Mouse (Mus musculus) thymus, postnatal 25 days (tissue): ENCODE measurements around the gene Ate1.
"Not testable (repeated sequence)": the region's sequence is repeated elsewhere in the genome, so short reads cannot be mapped to it uniquely, and the experiment has no call there.

Experiments
- DNase-seq: peaks from one replicate; pipeline ENCODE4 v3.0.0; 2022

Ate1 gene

DNA sequence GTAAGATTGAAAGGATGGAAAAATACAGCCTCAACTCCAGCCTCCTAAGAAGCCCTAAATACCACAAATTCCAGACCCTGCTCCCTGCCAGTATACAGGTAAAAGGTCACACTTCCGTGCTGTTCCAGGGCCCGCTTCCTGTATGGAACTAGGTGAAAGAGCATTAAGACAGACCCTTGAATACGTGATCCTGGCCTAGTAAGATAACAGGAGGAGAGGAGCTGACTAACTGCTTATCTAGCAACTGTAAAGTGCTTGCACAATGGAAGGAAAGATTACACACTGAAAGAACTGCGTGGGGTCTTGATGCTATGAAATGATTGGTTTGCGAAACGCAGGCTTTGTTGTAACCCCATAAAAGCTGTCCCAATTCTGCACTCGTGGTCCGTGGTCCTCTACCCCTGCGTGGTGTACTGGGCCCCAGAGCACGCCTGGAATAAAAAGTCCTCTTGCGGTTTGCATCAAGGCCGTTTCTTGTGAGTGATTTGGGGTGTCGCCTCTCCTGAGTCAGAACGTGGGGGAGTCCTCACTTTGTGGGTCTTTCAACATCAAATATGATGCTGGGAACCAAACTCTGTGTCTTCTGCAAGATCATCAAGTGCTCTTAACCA, 748 bp upstream of the Ate1 start:
- no peak for DNase-seq

DNA sequence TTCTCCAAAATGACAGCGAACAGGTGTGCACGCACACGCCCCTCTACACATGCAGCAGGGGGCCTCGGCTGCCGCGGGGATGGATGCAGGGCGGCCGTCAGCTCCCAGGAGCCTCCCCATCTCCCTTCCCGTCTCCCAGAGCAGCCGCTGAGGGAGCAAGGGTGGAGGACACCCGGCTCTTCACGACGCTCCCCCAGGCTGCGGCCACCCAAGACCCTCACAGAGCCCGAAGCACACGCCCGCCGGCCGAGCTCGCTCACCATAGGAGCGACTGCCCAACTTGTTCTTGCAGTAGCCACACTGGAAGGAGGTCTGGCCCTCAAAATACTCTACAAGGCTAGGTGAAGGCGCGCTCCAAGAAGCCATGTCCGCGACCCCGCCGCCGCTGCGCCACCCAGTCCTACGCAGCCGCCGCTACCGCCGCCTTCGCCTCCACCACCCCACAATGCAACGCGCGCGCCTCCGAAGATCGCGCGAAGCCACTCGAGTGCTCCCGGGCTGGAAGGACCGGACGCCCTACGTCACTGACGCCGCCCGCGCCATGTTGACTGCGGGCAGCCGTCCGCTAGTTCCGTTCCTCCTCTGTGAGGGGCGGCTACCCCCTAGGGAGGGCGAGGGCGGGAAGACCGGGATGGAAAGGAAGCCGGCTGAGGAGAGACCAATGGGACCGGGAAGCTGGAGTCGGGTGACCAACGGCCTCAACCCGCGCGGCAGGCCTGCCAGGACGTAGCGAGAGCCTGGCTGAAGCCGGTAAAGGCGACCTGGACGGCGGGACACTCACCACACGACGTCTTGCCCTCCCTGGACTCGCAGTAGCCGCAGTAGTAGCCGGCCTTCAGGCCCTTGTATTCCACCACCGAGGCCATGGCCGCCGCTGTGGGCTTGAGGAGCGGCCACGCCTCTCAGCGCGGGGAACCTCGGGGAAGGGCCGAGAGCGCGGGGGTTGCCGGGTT, 797 bp downstream of the Ate1 start:
- peak; percentile 96 for DNase-seq

DNA sequence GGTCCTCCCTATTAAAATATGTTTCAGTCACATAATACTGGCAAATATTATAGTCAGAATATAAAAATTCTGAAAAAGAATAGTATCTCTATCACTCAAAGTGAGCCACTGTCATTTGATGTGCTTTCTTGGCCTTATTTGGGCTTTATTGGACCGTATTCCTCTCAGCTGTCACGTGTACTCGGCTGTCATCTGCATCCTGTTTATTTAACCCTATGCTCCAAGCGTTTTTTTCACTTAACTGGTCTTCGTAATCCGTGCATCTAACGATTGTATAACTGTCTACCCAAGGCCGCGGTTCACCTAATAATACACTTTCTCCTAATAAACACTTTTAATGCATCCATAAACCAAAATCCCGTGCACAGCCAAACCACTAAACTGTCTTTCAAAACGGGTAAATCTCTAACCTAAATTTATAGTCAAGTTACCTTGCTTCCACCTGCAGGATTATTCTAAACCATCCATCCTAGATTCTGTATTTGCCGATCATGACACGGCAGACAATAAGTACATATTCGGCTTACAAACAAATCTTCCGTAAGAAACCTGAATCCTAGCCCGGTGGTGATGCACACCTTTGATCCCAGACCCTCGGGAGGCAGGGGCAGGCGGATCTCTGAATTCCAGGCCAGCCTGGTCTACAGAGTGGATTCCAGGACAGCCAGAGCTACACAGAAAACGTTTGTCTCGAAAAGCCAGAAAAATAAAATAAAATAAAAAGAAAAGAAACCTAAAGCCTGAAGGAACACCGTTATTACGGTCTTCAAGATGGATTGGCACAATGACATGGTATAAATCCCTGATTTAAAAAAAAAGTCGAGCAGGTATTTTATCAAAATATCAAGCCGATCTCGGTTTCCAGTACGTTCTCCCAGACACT, 1.7 kb downstream of the Ate1 start:
- peak; percentile 4 for DNase-seq

DNA sequence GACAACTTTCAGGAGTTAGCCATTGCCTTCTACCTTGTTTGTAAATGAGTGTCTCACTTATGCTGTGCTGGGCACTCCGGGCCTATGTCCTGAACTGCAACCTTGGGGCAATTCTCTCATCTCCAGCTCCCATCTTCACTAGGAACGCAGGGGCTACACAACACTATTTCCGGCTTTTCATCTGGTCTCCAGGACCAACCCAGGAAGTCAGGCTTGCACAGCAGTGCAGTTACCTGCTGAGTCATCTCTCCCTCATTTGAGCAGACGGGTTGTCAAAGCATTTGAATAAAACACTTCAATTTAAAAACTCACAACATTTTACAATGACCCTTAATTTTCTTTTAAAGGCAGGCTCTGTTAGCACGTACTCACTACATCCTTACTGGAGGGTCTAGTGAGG, 9.9 kb downstream of the Ate1 start:
- DNase-seq: no peak

DNA sequence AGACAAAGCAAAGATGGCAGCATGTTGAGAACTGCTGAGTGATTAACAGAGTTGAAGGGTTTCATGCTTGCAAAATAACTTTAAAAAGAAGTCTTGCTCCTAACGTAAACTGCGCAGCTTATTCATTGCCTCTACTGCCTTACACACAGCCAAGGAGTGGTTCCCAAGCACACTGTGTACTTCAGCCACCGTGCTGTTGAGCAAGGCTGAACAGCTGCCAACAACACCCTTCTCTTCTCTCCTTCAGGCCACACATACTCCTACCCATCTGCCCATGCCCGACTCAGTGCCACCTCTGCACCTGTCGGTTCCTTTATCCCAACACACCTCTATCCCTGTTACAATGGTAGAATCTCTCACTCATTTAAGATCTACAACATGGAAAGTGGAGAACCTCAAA, 17.2 kb downstream of the Ate1 start:
- DNase-seq: no peak

DNA sequence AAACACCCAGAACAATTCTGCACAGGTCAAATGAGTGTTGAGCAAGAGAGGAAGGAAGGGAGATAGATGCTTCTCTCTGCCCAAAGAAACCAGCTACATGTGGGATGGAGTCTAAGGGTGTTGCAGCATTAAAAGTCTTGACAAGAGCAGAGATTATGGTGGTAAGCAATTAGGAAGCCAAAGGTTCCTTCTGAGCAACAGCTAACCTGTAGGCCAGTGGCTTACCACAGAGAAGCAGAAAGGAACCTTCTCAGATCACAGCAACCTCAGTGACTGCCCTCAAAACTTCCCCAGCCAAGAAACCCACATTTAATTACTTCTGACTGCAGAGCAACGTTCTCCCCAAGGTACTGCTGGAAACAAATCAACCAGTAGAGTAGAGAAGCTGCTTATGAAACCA, 18.7 kb downstream of the Ate1 start:
- DNase-seq: no peak

DNA sequence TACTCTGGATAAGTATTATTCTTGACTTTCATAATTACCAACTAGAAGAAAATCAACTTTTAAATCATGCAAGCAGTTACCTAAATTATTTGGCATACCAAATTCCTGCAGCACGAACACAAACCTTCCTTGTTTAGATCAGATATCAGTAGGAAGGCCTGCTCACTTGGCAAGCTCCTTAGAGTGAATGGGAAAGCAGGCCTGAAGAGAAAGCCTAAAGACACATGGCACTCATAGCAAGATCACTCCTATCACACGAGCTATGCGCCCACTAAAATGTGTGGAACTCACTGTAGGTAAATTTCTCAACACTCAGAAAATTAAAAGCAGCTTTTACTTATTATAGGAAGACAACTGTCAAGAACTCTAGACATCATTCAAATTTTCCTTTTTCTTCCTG, 26.8 kb downstream of the Ate1 start:
- DNase-seq: no peak

DNA sequence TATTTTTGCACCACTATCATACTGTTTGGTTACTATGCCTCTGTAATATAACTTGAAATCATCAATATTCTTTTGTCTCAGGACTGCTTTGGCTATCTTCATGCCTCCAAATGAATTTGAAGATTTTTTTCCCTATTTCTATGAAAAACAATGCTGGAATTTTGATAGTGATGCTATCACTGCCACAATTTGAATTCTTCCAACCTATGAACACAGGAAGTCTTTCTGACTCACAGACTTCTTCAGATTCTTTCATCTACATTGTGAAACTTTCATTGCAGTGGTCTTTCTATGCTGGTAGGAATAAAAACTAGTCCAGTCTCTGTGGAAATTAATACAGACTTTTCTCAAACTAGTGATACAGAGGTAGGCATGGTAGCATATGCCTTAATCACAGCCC, 28.1 kb downstream of the Ate1 start:
- no peak for DNase-seq

DNA sequence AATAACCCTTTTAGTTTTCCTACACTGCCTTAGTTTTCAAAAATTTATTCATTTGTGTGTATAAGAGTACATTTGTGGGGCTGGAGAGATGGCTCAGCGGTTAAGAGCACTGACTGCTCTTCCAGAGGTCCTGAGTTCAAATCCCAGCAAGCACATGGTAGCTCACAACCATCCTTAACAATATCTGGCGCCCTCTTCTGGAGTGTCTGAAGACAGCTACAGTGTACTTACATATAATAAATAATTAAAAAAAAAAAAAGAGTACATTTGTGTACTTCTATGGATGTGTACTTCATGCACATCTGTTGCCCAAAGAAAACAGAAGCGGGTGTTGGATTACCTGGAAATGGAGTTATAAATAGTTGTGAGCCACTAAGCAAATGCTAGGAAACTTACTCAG, 41.2 kb downstream of the Ate1 start:
- not testable (repeated sequence) for DNase-seq

DNA sequence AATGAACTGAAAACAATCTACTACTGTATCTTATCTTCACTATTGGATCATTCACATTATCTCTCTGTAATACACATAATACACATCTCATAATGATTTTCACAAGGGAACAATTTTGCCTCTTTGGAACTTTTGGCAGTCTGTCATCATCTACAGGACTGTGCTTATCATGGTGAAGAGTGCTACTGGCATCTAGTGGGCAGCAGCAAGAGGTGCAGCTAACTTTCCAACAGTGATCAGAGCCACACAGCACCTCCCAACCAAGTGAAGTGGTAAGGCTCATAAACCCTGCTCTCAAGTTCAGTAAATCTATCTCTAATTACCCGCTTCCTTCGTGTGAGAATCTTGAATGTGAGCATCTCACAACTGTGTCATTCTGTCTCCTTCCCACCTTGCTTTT, 44.2 kb downstream of the Ate1 start:
- peak; percentile 24 for DNase-seq

DNA sequence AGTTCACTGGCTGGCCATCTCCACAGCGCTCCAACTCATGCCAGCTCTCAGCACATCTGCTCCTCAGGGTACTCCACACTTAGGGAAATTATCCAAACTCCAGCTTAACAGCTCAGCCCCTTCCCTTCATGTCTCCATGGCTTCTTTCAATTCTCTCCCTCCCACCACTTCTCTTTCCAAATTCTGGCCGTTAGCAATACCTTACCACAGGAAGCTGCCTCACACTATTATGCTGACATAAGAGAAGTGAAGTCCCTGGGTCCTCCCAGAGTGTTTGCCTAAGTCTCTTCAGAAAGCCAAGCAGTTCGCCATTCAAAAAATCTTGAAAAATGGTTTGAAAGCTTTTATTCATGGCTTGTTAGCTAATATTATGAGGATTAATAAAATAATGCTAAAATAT, 46.3 kb downstream of the Ate1 start:
- DNase-seq: no peak

DNA sequence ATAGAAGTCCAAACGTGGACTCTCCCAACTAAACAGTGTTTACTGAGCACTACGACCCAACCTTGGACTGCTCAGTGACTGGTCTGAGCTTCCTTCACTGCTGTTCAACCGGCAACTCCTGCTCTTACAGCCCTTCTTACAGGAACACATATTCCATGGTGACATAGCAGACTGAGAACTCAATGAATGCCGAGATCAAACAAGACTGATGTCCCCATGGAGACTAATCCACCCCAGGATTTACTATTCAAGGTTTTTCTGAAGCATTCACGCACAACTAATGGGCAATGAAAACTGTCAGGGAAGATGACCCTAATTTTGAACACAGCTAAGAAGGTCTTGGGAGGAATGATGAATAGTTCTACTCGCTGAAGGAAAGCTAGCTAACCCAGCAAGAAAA, 47.5 kb downstream of the Ate1 start:
- DNase-seq: no peak

DNA sequence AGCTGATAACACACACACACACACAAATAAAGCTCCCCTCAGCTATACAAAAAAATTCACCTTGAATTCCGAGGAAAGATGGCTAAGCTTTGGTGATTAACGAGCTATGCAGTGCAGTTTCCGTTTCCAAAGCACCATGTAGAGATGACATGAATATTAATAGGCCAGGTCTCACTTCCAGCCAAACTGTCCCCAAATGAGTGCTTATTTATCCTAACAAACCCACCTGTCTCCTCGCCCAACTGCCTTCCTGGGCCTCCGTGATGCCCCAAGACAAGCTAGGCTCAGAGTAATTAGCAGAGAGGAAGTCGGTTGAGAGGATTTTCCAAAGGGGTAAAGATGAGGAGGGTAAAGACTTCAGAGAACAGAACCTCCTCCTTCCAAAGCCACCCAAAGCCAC, 49.1 kb downstream of the Ate1 start:
- no peak for DNase-seq

DNA sequence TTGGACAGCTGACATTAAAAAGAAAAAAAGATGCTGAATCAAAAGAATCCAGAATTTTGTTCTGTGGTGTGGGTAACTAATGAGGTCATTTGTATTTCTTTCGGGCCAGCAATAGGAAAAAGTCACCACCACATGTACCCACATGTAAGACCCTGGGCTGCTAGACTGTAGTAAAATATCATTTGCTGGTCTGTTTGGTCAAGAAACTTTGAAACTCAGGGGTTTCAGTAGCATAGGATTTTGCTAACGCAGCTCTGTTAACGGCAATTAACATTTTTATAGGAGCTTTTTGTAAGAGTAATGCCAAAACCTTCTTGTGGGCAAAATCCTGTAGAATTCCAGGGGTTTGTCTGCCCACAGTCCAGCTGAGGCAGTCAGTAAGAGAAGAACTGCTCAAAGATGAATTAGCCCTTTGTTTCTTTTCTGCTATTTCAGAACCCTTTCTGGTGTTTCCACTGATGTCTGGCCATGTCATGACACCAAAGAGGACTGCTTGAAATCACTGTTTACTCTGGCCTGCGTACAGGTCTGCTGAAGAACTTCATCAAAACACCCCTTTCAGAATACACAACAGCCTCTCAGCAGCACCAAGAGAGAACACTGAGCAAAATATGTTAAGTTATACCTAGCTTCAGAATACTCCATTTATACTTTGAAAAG, 64.5 kb downstream of the Ate1 start:
- no peak for DNase-seq

DNA sequence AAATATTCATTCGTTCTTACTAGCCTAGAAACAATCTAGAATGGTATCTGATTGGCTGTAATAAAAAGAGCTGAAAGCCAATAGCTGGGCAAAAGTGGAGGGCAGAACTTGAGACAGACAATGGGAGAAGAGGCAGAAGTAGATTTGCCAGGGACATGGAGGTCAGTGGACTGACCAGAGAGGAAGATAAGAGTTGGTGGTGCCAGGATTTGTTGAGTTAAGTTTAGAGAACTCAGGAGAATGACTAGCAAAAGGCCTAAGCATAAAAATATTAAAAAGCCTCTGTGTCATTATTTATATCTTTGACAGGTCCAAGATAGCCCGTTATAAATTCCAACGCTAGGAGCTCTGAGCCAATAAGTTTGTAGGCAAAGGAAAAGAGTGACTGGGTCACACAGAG, 65.9 kb downstream of the Ate1 start:
- DNase-seq: no peak

DNA sequence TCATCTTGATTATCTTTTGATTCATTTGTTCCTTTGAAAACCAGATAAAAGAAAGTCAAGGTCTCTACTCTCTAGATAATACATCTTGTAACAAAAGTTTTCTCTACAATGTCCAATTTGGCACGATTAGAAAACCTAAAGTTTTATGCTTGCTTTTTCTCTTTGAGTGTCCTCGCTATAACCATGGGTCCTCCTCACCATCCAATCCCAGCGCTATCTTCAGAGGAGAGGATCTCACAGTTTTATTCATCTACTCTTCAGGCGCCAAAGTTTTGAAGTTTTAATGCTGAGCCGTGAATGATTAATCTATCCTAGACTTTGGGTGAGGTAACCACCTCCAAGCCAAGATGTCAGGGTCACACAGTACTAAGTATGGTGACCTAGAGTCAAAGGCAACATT, 84.4 kb downstream of the Ate1 start:
- no peak for DNase-seq

DNA sequence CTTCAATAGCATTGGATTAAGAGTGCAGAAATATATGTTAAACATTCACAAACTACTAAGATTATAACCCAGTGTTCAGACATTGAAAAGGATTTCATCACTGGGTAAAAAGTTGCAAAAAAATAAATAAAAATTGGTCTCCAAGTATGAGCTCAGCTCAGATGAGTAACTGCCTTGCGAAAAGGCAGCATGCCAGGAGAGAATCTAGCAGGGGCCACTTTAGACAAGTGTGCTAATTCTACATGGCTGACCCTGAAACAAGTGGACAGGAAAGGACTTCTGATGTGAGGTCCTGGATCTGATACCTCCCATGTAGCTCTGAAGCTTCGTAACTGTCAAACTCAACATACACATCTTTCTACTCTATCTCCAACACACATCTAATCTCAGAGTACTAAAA, 88.0 kb downstream of the Ate1 start:
- no peak for DNase-seq

DNA sequence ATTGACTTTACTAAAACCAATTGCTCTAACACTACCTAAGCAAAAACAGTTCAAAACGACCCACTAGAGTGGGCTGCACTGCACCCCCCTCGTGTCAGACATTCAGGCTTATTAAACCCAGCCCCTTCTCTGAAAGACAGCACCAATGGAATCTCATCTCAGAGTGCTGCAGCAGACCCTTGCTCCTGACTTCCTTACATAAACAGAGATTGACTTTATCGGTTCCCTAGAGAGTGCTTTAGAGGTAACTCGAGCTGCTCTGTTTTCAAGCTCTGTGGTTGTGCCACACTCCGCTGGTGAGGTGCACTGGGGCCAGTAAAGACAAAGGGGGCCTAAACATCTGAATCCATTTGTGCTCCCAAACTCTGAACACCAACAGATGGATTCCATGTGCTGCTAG, 93.6 kb downstream of the Ate1 start:
- DNase-seq: no peak

DNA sequence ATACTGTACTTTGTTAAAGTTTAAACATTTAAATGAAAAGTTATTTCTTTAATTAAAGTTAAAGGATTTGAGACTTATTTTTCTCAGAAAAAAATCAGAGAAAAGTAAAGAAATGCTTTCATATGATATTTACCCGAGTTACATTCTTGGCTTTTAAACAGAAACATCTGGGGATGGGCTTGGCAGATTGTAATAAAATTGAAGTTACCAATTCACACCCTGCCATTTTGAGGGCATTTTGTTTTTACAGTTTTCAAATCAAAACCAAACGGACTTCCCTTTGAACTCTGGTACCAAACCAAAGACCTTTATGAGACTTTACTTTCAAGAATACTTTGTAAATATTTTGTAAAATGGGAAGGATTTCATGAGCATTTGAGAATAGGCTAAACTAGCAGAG, 94.2 kb downstream of the Ate1 start:
- DNase-seq: no peak

DNA sequence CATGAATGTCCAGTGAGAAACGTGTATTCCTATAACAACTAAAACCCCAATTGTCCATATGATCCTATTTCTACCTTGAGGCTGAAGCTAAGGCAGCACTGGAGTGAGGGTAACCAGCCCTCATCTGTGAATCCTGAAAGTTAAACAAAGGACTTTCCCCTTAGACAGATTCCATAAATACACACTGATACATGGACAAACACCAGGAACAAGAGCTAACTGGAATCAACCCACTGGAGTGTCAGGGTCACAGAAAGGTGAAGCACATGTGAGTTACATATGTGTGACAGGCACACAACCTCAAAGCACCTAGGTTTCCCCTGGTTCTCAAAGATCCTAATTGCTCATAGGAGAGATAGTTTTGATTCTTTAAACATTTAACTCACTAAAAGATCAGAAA, 100.2 kb downstream of the Ate1 start:
- DNase-seq: no peak

DNA sequence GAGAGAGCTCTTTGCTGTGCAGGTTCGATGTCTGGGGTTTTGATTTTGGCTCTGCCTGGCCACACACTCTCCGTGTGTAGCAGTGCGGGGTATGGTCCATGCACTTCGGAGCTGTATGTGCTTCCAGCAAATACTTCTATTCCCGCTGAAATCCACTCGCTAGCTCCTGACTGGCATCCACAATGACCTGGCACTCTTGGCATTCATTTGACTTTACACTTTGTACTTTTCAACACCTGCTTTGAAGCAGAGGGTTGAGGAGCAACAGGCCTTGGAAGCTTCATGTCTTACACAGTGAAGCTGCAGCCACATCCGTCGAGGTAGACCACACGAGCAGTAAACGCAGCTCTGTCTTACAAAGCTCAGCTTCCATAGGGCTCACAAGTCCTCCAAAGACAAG, 112.5 kb downstream of the Ate1 start:
- DNase-seq: no peak

DNA sequence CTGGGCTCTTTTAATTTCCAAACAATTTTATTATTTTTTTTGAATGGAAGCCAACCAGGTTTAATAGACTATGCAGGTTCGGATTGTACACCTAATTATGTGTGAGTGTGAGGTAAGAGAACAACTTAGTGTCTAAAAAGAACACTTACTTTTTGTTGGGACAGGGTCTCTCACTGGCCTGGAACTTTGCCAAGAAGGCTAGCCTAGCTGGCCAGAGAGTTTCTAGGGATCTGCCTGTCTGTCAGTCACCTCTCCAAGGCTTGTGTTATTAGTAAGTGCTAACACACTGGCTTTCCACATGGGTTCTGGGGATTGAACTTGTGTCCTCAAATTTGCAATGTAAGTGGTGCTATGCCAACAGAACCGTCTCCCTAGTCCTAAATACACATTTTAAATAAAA, 116.8 kb downstream of the Ate1 start:
- no peak for DNase-seq

DNA sequence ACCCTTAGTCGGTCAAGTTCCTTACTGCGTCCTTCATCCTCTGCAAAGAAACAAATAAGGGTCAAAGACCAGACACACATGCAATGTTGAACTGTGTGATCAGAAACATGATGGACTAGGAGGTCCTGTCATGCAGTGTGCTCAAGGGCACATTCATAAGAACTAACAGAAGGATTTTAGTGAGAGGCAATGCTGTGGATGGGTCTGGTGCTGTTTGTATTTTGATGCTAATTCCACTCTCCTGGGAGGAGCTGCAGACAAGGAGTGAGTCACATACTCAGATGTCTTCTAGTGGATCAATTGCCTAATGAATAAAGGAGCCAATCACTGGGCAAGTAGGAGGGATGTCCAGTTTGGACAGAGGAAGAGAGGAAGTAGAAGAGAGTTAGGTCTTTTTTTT, 125.5 kb downstream of the Ate1 start:
- DNase-seq: no peak
